Mouse (Mus musculus): ENCODE data around the gene Arid4b.

The Arid4b gene

GRCm38 (mm10) chr13:14110154-14110873, 47.3 kb downstream of the Arid4b start:
- ChIA-PET POLR2A (interaction anchor here in 3 of 4 experiments (0.5 to 0.9 kb wide), 5 partner anchors 12 to 48 kb away, joined by 3 read pairs; no protein-coding TSS in a partner anchor), CTCF (no interaction called here)

GRCm38 (mm10) chr13:14111146-14111545, 48.1 kb downstream of the Arid4b start:
- CTCF ChIA-PET = no interaction called here
- POLR2A ChIA-PET = interaction anchor here in 3 of 4 experiments (0.5 to 1.6 kb wide), 6 partner anchors 13 to 72 kb away, joined by 3 to 4 read pairs (median 3); partner anchors contain the start of gene Tbce (in 1 of the 3)

DNA sequence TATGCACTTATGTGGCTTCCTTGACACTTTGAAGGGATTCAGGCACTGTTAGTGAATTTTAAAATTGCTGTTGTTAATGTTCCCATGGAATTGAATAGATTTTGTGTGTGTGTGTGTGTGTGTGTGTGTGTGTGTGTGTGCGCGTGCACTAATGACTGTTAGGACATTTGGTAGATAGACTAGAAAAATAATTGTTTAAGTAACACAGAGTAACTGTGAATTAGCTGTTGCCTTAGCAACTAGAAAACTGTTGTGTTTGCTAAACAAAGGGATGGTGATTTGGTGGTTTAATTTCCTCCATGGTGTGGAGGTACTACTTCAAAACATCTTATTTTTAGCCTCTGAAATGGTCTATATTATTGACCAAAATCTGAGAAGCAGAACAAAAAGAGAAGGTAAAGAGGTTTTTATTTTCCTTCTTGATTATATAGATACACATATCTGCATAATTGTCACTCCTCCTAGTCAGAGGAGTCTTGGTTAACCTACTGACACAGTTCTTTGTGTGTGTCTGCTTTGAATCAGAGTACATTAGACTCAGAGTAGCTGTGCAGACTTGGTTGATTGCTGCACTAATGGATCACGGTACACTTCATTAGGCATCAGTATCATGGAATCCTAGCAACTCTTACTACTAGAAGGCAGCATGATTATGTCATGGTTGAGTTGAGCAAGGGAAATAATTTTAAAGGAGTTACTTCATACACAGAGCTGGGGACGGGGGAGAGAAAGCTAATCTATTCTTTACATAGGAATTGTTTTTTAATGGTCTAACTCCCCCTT, 50.9 kb downstream of the Arid4b start:
- CTCF ChIA-PET = no interaction called here
- POLR2A ChIA-PET = interaction anchor here in 2 of 4 experiments (1.0 to 1.9 kb wide), 4 partner anchors 12 to 75 kb away, joined by 3 to 6 read pairs (median 4); partner anchors contain the start of genes Arid4b (in 1 of the 2) and Ggps1 (in 1 of the 2)

- POLR2A ChIA-PET = no interaction called here
- CTCF ChIA-PET = interaction anchor here in 1 of 4 experiments (1.2 kb wide), 1 partner anchor 226 kb away, joined by 3 read pairs; no protein-coding TSS in a partner anchor
These were observed 52.8 kb downstream of the Arid4b start for GRCm38 (mm10) chr13:14115805-14116204.

DNA sequence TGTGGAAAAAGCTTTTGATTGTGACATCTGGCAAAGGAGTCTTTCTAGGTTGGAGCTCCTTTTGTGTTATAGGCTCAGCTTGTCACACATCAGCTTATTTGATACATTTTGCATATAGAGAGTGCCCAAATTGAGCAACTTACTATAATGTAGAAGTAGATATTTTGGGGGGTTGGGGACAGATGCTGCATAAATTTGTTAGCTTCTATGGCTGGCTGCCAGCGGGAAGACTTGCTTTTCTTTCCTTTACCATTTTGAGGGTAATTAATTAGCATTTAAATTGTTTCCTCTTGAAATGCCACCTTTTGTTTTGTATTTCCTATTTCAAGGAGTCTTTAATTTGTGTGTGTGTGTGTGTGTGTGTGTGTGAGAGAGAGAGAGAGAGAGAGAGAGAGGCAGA, 68.6 kb downstream of the Arid4b start:
- CTCF ChIA-PET = no interaction called here
- POLR2A ChIA-PET = interaction anchor here in 1 of 4 experiments (0.7 to 1.5 kb wide), 2 partner anchors 25 to 468 kb away, joined by 3 to 4 read pairs; no protein-coding TSS in a partner anchor

- ChIA-PET POLR2A (interaction anchor here in 2 of 4 experiments (0.5 to 0.6 kb wide), 2 partner anchors 78 to 87 kb away, joined by 3 read pairs; no protein-coding TSS in a partner anchor), CTCF (interaction anchor here in 2 of 4 experiments (0.7 to 1.2 kb wide), 3 partner anchors 164 to 1887 kb away, joined by 3 to 4 read pairs (median 3); no protein-coding TSS in a partner anchor)
These were observed 79.4 kb downstream of the Arid4b start for GRCm38 (mm10) chr13:14142294-14142966.

DNA sequence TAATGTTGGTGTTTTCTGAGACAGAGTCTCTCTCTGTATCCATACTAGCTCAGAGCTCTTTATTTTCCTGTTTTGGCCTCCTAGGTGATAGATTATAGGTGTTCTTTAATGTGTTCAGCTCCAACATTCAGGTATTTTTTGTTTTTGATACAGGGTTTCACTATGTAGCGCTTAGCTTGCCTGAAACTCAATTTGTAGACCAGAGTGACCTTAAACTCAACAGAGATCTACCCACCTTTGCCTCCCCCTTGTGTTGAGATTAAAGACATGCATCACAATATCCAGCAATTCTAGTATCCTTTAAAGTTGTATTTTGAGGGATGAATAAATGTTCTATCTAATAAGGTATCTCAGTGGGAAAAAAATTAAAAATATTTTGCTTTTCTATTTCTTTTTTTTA, 115.0 kb downstream of the Arid4b start:
- ChIA-PET CTCF (interaction anchor here in 2 of 4 experiments (0.9 to 1.5 kb wide), 2 partner anchors 85 to 288 kb away, joined by 3 to 9 read pairs; no protein-coding TSS in a partner anchor), POLR2A (no interaction called here)

GRCm38 (mm10) chr13:14179669-14180068, 116.6 kb downstream of the Arid4b start:
- ChIA-PET POLR2A (interaction anchor here in 1 of 4 experiments (1.4 kb wide), 1 partner anchor 10 kb away, joined by 3 read pairs; no protein-coding TSS in a partner anchor), CTCF (no interaction called here)

GRCm38 (mm10) chr13:14245946-14246345, 182.9 kb downstream of the Arid4b start:
- CTCF ChIA-PET = interaction anchor here in 2 of 4 experiments (0.6 to 1.3 kb wide), 2 partner anchors 70 to 88 kb away, joined by 3 to 4 read pairs; no protein-coding TSS in a partner anchor
- POLR2A ChIA-PET = interaction anchor here in 1 of 4 experiments (0.6 kb wide), 1 partner anchor 368 kb away, joined by 4 read pairs; no protein-coding TSS in a partner anchor
